Mouse (Mus musculus) heart, embryonic 10.5 days (tissue): ENCODE data around the gene Tal1. TPM values are rescaled to one million over a fixed set of nuclear protein-coding genes. Genes with fewer than 3 reads are reported as not detected.

Experiments used
- DNase-seq: peaks from one replicate; pipeline ENCODE4 v3.0.0-alpha.2; 2017; ENCODE audit warnings: low spot score
- H3K27ac ChIP-seq: fragments of 300-500 bp; sonication (generic); 2 replicates; pipeline ENCODE4 v1.5.1; 2016; ENCODE audit warnings: mild to moderate bottlenecking
- H3K27me3 ChIP-seq: fragments of 300-500 bp; sonication (generic); 2 replicates; pipeline ENCODE4 v1.6.1; 2016; ENCODE audit warnings: mild to moderate bottlenecking; ENCODE audit not compliant: poor library complexity, insufficient read depth, severe bottlenecking
- H3K36me3 ChIP-seq: fragments of 300-500 bp; sonication (generic); 2 replicates; pipeline ENCODE4 v1.6.1; 2016; ENCODE audit warnings: mild to moderate bottlenecking, moderate library complexity
- H3K4me1 ChIP-seq: fragments of 300-500 bp; sonication (generic); 2 replicates; pipeline ENCODE4 v1.6.1; 2016; ENCODE audit warnings: mild to moderate bottlenecking
- H3K4me3 ChIP-seq: fragments of 300-500 bp; sonication (generic); 2 replicates; pipeline ENCODE4 v1.5.1; 2016; ENCODE audit warnings: mild to moderate bottlenecking, moderate library complexity
- H3K9me3 ChIP-seq: fragments of 300-500 bp; sonication (generic); 2 replicates; pipeline ENCODE4 v1.6.1; 2016; ENCODE audit warnings: mild to moderate bottlenecking, moderate library complexity
- WGBS: fragments of 180-500 bp; shearing (Covaris S2); methylation state at CpG from one replicate; pipeline ENCODE4 v1.1.7; 2016; 5-methylcytosine and 5-hydroxymethylcytosine counted together
- polyA plus RNA-seq: library from polyadenylated mRNA; unstranded; fragments of >200 nt; fragmentation: Nextera tagmentation; extraction: Ambion mirVana; gene quantifications from 2 replicates; pipeline ENCODE4 v1.2.1, GENCODE M21; 2016

Tal1 gene
- polyA plus RNA-seq, result 6.7 and 8.3 TPM in 2 replicates

GRCm38 (mm10) chr4:115056371-115056920 is at the start of gene Tal1:
Gene Tal1 (plus strand): TSS chr4:115056426.
- peak within 1 kb of the TSS; percentile 91 for H3K27ac ChIP-seq
- under 1% methylated on average over 60 of the region's 60 CpGs for WGBS

DNA sequence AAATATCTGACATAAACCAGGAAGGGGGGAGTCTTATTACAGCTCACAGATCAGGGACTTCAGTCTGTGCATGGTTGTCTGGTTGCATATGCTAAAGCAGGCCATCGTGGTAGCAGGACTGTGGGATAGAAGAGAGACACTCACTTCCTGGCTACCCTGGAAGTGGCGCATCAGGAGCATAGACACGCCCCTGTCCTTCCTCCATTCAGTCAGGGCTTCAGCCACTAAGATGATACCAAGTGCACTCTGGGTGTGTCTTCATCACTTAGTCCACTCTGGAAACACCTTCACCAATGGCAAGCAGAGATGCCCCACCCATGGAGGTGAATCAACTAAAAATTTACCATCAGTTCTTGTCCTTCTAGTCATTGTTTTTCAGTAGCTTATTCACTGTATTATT is 42.0 kb upstream of the Tal1 start:
- H3K4me3 ChIP-seq, result no peak overlapping the region
- no peaks in the 10 kb centered on the region for H3K4me1 ChIP-seq
- DNase-seq, result no peak
- H3K27ac ChIP-seq, result no peak overlapping the region
- 87% methylated on average over 3 of the region's 3 CpGs for WGBS
- no peaks in the 10 kb centered on the region for H3K27me3 ChIP-seq
- H3K36me3 ChIP-seq, result peaks cover 88% of the 10 kb centered on the region
- no peaks in the 10 kb centered on the region for H3K9me3 ChIP-seq

More at GRCm38 (mm10) chr4:115056371-115056920, at the start of gene Tal1:
- no peaks in the 10 kb centered on the region for H3K9me3 ChIP-seq
- peak within 1 kb of the TSS; percentile 60 for H3K4me3 ChIP-seq
- DNase-seq, result peak; percentile 89
- H3K4me1 ChIP-seq, result peaks cover 18% of the 10 kb centered on the region
- H3K27me3 ChIP-seq, result peaks cover 94% of the 10 kb centered on the region
- no peaks in the 10 kb centered on the region for H3K36me3 ChIP-seq

DNA sequence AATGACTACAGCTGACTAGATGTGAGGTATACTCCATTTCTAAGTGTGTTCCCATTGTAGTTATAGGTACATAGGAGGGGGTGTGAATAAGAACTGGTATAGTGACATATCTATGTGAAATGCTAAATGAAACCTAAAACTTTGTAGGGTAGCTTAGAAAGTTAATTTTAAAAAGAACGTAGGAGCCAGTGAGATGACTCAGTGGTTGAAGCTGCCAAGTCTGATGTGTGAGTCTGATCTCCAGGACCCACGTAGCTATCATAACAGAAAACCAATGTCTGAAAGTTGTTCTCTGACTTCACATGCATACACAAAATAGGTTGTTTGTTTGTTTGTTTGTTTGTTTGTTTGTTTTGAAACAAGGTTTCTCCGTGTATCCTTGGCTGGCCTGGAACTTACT is 36.2 kb upstream of the Tal1 start:
- Histone ChIP-seq H3K9me3 (no peaks in the 10 kb centered on the region), H3K27me3 (no peaks in the 10 kb centered on the region), H3K4me1 (no peaks in the 10 kb centered on the region), H3K4me3 (no peak overlapping the region), H3K36me3 (peaks cover 86% of the 10 kb centered on the region), H3K27ac (no peak overlapping the region)
- WGBS, result 92% methylated on average over 3 of the region's 3 CpGs
- DNase-seq, result no peak

DNA sequence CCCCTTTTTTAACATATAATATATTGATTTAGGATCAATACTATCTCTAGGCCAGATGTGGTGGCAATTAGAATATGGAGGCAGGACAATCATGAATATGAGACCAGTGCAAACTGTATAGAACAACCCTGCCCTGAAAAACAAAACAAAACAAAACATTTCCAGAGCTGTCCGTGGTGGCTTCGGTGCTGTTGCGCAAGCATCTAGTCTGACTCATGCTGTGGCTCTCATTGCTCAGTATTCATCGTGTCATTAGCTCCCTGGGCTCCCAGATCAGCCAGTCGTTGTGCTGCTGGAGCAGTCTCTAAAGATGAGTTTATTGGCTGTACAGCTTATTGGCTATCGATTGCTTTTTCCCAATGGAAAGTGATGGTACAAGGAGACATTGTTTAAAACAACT is 21.2 kb upstream of the Tal1 start:
- H3K27me3 ChIP-seq, result no peaks in the 10 kb centered on the region
- no peaks in the 10 kb centered on the region for H3K4me1 ChIP-seq
- peaks cover 49% of the 10 kb centered on the region for H3K36me3 ChIP-seq
- H3K9me3 ChIP-seq, result no peaks in the 10 kb centered on the region
- no peak for DNase-seq
- H3K4me3 ChIP-seq, result no peak overlapping the region
- no peak overlapping the region for H3K27ac ChIP-seq
- 87% methylated on average over 6 of the region's 6 CpGs for WGBS

DNA sequence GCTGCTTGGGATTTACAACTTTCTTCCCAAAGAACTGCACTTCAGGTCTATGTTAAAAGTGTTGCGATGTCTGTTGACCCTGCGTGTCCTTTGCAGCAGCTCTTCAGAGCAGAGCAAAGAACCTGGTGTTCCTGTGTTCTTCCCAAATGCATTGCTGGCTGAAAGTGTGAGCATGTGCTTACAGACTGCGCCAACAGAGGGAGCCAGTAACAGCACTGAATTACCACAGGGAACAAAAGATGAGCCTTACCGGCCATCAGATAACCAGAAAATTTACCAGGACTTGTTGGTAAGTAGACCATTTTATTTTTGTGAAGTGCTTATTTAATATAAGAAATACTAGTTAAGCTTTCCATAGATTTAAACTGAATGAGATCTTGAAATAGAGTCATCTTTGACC is 18.0 kb upstream of the Tal1 start:
- Histone ChIP-seq H3K4me3 (no peak overlapping the region), H3K9me3 (no peaks in the 10 kb centered on the region), H3K27ac (no peak overlapping the region), H3K4me1 (no peaks in the 10 kb centered on the region), H3K36me3 (peaks cover 58% of the 10 kb centered on the region), H3K27me3 (no peaks in the 10 kb centered on the region)
- no peak for DNase-seq
- WGBS, result 39% methylated on average over 4 of the region's 4 CpGs

DNA sequence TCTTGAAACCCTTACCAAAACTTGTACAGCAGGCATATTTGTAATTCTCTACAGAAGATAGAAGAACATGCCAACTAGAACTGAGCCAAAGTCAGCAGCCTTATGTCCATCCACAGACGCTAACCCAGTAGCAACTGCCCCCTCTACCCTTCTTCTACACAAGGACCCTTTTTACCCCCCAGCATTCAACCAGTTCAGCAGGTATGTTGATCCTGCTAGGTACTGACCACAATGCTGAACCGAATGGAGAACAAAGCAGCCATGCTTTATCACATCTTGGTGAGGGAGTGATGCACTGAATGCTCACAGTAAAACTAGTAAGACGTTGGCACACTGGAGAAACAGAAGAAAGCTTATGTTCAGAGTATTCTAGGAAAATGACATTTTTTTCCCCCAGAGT is 10.6 kb upstream of the Tal1 start:
- peak; percentile 51 for DNase-seq
- 79% methylated on average over 3 of the region's 3 CpGs for WGBS
- Histone ChIP-seq H3K27ac (no peak overlapping the region), H3K27me3 (peaks cover 30% of the 10 kb centered on the region), H3K4me3 (no peak overlapping the region), H3K36me3 (peaks cover 25% of the 10 kb centered on the region), H3K4me1 (no peaks in the 10 kb centered on the region; the same call in 1 of the 2 replicates), H3K9me3 (no peaks in the 10 kb centered on the region)

- Histone ChIP-seq H3K4me1 (peaks cover 6% of the 10 kb centered on the region), H3K4me3 (no peak overlapping the region), H3K9me3 (no peaks in the 10 kb centered on the region), H3K27ac (peak overlapping the region; percentile 54; the same call in 1 of the 2 replicates), H3K27me3 (peaks cover 50% of the 10 kb centered on the region), H3K36me3 (peaks cover 5% of the 10 kb centered on the region; the same call in 1 of the 2 replicates)
- DNase-seq, result peak; percentile 89
- WGBS, result 7% methylated on average over 5 of the region's 5 CpGs
These were observed 8.5 kb upstream of the Tal1 start for GRCm38 (mm10) chr4:115047750-115048149.

DNA sequence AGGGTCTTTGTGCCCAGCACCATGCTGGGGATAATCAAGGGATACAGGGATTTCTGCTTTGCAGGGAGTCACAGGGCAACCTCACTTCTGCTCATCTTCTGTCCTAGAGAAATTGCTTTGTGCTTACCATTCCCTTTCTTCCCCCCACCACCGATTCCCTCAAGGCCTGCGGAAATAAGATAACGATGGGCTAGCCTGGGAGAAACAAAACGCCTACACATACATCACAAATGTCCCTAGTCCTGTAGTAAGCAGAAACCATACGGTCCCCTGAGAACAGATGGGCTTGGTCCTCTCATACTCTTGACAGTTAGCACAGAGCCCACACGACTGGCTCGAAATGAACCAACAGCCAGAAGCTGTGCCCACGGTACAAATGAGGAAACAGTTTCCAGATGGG is 8.0 kb upstream of the Tal1 start:
- Histone ChIP-seq H3K27me3 (peaks cover 55% of the 10 kb centered on the region), H3K36me3 (peaks cover 3% of the 10 kb centered on the region; the same call in 1 of the 2 replicates), H3K9me3 (no peaks in the 10 kb centered on the region), H3K4me1 (peaks cover 10% of the 10 kb centered on the region), H3K4me3 (no peak overlapping the region), H3K27ac (peak overlapping the region; percentile 54; the same call in 1 of the 2 replicates)
- 49% methylated on average over 8 of the region's 8 CpGs for WGBS
- DNase-seq, result peak; percentile 81

DNA sequence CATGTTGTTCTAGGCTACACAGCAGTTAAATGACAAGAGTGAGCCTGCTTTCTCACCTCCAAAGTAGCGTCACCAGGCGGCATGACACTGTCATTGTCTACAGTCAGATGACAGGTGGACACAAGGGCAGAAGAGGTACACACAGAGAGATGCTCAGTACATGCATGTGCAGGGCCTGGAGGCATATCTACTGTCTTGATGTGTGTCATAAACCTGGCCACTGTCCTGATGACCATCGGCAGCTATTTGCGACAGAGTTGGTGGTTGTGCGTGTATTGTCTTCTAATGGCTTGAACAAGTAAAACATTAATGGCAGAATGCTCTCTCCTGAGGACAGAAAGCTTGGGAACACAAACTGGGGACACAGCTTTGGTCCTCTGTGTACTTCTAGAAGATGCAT is 5.0 kb upstream of the Tal1 start:
- Histone ChIP-seq H3K4me1 (peaks cover 11% of the 10 kb centered on the region), H3K27me3 (peaks cover 85% of the 10 kb centered on the region), H3K9me3 (no peaks in the 10 kb centered on the region), H3K4me3 (no peak overlapping the region), H3K27ac (no peak overlapping the region), H3K36me3 (no peaks in the 10 kb centered on the region)
- peak; percentile 73 for DNase-seq
- WGBS, result 74% methylated on average over 5 of the region's 5 CpGs

DNA sequence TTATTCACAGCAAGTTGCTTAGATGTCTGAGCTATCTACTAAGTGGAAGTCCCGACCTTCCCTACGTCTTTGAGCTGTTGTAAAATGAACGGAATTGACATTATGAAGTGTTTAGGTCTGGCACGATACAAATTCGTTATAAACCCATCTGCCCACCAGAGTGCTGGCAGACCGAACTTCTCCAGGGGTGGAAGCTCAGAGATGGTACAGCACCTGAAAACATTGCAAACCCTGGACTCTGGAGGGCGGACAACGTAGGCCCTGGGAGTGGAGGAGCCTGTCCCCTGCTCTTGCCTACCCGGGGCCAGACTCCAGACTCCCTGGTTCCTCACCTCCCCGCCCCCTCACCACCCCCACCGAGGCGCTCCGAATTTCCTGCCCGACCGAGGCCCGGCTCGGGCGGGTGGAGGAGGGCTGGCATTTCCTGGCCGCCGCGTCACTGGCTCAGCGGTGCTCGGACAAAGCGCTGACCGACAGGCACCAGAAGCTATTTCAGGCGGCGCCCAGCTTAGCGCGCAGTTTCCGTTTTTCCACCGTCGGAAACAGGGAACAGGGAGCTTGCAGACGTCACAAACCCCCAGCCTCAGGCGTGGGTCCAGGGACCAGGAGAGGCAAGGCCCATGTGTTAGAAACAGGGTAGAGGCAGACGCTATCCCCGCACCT is 3.8 kb upstream of the Tal1 start:
- WGBS, result under 1% methylated on average over 36 of the region's 36 CpGs
- peak; percentile 95 for DNase-seq
- peaks cover 92% of the 10 kb centered on the region for H3K27me3 ChIP-seq
- H3K9me3 ChIP-seq, result no peaks in the 10 kb centered on the region
- H3K4me3 ChIP-seq, result peak overlapping the region; percentile 56
- no peaks in the 10 kb centered on the region for H3K36me3 ChIP-seq
- peaks cover 18% of the 10 kb centered on the region for H3K4me1 ChIP-seq
- peak overlapping the region; percentile 85 for H3K27ac ChIP-seq

GRCm38 (mm10) chr4:115055044-115055443 is 1.2 kb upstream of the Tal1 start:
- no peaks in the 10 kb centered on the region for H3K36me3 ChIP-seq
- H3K27me3 ChIP-seq, result peaks cover 92% of the 10 kb centered on the region
- peak overlapping the region; percentile 9; the same call in 1 of the 2 replicates for H3K27ac ChIP-seq
- DNase-seq, result no peak
- WGBS, result 12% methylated on average over 2 of the region's 2 CpGs
- no peak overlapping the region for H3K4me3 ChIP-seq
- H3K4me1 ChIP-seq, result peaks cover 18% of the 10 kb centered on the region
- no peaks in the 10 kb centered on the region for H3K9me3 ChIP-seq

DNA sequence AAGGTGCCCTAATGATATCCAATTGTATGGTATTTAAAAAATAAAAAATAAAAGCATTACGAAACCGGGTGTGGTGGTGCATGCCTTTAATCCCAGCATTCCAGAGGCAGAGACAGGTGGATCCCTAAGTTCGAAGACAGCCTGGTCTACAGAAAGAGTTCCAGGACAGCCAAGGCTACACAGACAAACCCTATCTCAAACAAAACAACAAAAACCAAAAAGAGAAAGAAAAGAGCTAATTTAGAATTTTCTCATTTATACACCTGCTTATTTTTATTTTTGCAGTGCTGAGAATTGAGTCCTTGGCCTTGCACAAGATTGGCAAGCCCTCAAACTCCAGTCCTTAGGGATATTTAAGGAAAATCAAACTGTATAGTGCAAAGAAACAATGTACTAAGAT is 535 bp upstream of the Tal1 start:
- Histone ChIP-seq H3K27ac (peak overlapping the region; percentile 91; the same call in 1 of the 2 replicates), H3K27me3 (peaks cover 94% of the 10 kb centered on the region), H3K4me1 (peaks cover 18% of the 10 kb centered on the region), H3K36me3 (no peaks in the 10 kb centered on the region), H3K9me3 (no peaks in the 10 kb centered on the region), H3K4me3 (no peak overlapping the region)
- WGBS, result 21% methylated on average over 3 of the region's 3 CpGs
- no peak for DNase-seq

- WGBS, result under 1% methylated on average over 48 of the region's 48 CpGs
- Histone ChIP-seq H3K4me3 (peak overlapping the region; percentile 60), H3K36me3 (no peaks in the 10 kb centered on the region), H3K9me3 (no peaks in the 10 kb centered on the region), H3K27me3 (peaks cover 94% of the 10 kb centered on the region), H3K4me1 (peaks cover 18% of the 10 kb centered on the region), H3K27ac (peak overlapping the region; percentile 91)
- DNase-seq, result peak; percentile 89
These were observed 871 bp downstream of the Tal1 start for GRCm38 (mm10) chr4:115056921-115057673.
